Mouse (Mus musculus) cerebellum, postnatal 4 days (tissue): ENCODE results near the gene Osbpl3.

ENCODE experiments used
- DNase-seq, 2 experiments: peaks; one replicate each; pipeline ENCODE4 v3.0.0; 2022; ENCODE audit warnings: low spot score in 2 of 2, mixed read lengths in 1 of 2

The Osbpl3 gene

DNA sequence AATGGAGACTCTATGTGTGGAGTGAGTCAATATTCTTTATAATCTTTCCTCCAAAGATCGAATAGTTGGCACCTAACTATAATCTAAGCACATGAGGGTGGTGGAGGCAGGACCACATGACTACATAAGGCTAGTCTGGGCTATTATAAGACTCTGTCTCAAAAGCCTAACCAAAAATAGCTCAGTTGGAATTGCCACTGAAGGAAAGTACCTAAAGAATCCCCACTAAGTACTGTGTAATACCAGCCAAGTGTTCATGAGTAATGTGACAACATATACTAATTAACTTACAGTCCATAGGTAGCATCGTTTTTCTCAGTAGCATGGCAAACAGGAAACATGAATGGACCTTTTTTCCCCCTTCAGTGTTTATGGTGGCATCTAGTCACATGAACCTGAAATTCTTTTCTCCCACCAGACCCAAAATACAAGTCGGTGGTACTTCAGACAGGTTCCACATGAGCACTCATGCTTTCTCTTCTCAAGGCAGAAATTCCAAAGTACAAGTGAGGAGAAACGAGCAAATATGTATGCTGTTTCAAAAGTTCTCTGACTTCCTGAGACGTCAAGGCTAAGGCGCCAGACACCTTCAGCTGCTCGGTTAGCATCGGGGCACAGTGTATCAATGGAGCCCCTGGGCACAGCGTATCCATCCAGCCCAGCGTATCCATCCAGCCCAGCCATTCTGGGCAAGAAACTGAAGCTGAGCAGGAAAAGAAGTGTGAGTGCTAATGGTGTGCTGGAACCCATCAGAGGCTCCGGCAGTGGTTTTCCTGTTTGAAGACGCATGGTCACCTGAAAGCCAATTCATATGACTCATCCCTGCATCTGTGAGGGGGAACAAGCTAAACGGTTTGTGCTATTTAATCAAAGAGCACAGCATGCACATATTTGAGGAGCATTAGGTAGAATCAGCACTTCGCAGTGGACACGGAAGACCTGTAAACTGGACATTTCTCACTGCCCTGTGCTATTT, 120.9 kb downstream of the Osbpl3 start:
- no peak for DNase-seq

DNA sequence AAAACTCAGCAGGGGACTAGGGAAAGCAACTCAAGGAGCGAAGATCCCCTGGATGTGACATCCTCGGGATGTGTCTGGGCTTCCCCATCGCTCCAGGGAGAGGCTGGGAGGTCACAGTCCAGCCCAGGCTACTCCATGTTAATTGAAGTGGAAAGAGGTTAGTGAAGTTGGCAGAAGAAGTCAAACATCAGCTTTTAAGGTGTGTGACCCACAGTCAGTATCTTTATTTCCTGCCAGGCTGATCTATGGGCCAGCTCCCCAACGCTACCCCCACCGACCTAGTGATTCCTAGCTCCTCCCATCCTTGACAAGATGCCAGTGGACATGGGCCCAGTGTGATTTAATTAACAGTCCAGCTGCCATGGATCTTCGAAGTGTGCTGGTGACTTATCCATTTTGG, 122.7 kb downstream of the Osbpl3 start:
- DNase-seq: no peak

DNA sequence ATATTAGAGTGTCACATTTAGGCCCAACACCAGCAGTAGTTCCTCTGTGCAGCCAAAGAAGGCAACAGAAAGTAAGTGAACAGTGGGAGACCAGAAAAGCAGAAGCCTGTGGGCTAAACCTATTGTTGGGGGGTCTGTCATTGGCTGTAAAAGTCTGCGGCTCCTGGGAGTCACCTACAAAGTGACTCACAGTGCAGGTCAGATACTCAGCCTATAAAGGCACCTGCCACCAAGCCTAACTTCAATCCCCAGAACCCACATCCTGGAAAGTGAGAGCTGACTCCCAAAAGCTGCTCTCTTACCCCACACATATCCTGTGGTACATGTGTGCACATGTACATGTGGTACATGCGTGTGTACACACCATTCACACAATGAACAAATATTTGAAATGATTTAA, 124.5 kb downstream of the Osbpl3 start:
- no peak for DNase-seq

DNA sequence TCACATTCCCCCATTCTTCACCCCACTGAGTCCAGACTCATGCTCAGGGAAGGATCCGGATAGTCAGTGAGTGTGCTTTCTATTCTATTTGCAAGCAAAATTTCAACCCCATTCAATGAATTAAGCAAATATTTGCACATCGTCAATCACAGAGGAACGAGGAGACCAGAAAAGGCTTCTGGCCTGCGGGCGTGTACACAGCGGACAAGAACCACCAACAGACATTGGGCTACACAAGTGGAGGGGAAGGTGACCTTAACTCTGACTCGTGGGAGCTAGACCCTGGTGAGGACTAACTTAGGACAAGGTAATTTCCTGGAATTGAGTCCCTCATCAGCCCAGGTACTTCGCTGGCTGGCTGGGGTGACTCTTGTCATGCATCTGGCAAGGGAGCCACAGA, 126.6 kb downstream of the Osbpl3 start:
- DNase-seq: no peak

DNA sequence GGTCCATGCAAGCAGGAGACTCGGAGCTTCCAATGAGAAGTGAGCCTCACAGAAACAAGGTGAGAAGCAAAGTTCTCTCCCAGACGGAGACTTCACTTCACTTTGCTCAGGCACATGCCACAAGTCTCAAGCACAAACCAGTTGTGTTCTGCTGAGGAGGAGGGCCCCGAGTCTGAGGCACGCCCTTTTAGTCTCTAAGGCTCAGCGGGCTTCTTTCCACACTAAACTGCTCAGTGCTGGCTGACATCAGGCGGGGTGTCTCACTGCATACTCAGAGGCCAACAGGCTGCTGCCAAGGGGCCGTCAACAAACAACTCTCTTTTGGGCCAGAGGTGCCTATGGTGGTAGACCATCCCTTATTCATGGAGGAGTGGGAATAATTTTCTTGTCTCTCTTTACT, 127.1 kb downstream of the Osbpl3 start:
- no peak for DNase-seq

DNA sequence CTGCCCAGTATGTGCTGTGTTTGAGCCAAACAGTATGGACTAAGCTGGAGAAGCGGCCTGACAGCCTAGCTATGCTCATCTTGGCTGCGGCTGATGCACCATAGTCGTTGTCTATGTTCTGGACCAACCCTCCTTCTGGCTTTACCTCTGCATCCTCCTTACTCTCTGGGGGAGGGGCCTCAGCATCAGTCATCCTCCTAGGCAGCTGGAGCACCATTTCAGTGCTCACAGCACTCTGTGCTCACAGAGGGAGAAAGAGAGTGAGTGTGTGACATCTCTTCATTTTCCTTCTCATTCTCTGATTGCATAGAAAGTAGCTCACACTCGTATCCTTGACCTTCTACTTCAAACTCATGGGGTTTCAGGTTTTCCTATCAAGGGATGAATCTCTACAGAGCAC, 129.8 kb downstream of the Osbpl3 start:
- no peak for DNase-seq

DNA sequence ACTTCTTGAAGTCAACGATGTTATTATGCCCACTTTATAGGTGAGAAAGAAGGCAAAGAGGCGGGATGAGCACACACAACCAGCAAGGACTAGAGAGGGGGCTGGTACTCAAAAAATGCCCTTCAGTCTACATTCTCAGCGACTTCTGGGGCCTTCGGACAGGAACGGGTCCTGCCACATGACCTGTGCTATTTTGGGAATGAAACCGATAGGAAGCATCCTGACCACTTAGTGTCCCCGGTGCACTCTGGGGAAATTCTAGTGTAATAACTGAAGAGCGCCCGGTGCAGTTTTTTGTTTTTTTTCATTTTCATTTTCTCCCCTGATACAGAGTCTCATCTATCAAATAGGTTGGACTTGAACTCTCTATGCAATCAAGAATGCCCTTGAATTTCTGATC, 130.5 kb downstream of the Osbpl3 start:
- DNase-seq: no peak

DNA sequence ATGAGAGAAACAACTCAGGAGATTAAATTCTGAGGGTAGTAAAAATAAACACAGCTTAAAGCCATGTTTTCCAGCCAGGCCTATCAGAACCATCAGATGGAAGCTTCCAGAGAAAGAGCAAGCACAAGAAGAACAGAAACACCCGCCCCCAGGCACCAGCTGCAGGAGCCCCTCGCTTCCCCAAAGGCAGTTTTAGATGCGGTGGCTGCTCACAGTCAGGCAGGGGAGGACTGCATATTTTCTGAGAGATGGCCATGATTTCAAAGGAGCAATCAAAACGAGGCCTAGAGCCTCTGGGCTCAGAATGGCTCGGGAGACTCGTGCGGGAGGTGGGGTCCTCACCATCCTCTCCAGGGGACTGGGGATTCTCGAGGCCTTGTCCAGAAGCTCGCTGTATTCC, 133.4 kb downstream of the Osbpl3 start:
- DNase-seq: no peak

DNA sequence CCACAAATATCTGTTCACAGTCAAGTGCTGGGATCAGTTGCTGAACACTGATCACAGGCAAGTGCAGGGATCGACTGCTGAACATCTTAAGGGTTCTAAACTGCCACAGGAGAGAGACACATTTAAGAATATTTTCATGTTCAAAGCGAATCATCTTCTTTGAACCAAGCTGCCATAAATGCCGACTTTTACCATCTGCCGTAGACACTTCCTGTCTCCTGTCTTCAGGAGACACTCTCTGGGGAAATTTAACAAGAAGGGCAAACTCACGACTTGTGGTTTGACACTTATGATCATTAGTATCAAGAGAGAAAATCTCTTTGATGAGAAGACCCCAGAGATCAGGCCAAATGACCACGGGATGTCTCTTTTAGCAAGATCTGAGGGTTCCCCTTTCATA, 134.3 kb downstream of the Osbpl3 start:
- DNase-seq: no peak

DNA sequence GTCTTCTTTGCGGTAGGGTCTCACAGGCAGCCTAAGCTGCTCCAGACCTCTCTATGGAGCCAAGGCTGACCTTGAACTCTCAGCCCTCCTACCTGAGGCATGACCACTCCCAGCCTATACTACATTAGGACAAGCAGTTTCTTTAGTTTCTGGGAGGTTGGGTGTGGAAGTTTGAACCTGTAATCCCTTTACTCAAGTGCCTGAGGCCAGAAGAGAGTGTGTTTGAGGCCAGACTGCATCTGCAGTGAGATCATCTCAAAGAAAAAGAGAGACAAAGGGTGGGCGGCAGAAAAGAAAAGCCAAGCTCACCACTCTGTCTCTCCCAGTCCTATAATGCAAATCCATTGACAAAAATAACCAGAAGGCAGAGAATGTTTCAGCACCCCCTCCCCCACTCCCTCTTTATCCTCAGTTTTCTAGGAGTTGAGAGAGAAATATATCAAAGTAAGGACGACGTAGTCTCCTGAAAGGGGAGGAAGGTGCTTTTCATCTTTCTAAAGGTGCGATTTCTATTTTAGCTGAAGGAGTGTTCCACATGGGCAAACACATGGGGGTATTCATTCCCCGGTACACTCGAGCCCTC, 137.3 kb downstream of the Osbpl3 start:
- no peak for DNase-seq

DNA sequence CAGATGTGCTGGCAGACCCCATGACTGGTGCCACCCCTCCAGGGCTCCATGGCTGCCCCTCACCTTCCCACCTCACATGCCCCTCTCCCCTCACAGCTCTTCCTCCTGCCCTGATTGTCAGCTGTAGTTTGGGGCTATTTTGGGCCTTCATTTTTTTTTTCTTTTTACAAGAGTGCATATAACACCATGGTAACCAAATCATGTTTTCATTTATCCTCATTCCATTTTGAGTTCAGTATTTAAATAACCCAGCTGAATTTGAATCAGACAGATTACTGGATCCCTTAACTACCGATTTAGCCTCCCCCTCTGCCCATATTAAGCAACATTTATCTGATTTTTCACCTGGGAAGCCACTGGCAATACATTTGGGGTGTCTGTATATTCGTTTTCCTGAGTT, 137.9 kb downstream of the Osbpl3 start:
- no peak for DNase-seq

DNA sequence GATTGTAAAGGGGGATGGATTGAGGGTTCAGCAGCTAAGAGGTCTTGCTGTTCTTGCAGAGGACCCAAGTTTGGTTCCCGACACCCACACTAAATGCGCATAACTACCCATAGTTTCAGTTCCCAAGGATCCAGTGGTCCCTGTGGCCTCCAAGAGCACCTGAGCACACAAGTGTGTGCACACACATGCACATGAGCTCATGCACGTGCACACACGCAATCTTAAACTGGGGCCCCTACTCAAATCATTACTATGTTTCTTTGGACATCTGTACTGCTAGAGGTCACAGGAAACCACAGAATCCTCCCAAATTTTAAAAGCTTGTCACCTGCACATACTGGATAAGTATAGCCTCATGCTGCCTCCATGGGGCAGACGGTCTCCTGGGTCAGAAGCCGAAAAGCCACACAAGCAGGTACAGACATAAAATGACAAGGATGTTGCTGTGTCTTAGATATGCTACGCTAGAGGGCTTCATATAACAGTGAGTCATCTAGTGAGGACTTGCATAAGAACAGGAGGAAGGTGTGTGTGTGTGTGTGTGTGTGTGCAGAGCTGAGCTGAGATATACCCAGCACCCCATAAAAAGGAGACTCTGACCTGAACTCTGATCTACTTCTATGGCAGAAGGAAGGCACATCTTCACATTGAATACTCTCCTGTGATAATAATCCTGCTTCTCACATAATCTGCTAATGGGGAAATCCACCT, 139.1 kb downstream of the Osbpl3 start:
- no peak for DNase-seq

DNA sequence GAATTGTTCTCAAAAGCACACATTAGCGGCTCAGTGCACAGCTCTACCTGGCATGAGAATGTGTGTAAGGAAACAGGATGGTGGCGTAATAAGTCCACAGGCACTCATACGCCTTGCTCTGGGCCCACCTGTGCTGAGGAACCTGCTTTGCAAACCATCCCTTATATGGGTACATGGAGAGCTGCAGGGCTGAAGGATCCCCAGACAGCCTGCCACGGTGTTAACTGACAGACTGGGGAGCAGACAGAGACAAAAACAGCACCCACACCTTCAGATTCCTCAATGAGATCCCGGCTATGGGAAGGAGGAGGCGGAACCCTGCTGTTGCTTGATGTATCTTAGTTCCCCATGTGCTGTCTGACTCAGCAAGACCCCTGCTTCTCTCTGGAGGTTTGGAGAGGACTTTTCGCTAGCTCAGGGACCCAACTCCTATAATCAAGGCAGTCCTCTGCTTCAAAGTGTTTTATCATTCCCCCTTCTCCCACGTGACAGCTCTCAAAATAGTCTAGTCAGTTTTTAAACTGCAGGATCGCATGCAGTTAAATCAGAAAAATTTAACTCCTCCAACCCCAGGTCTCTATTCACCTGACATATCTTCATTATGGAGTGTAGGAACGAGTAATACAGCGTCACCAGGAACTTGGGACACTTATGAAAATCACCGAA, 141.5 kb downstream of the Osbpl3 start:
- DNase-seq: no peak

DNA sequence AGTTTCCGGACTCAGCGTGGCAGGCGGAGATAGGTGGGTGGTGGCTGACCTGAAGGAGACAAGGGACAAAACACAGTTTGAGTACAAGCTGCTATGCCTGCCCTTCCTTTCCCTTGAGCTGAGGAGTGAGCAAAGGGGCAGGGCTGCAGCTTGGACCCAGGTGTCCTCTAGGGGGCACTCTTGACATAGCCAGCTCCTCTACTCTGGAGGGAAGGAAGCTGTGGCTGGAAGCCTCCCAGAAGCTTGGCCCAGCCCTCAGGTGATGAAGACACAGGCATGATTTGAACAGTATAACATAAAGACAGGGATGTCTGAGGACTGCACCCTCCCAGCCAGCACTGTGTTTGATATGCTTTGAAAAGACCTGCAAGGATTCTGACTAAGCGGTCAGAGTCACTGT, 143.4 kb downstream of the Osbpl3 start:
- DNase-seq: peak; percentile 53 to 75

DNA sequence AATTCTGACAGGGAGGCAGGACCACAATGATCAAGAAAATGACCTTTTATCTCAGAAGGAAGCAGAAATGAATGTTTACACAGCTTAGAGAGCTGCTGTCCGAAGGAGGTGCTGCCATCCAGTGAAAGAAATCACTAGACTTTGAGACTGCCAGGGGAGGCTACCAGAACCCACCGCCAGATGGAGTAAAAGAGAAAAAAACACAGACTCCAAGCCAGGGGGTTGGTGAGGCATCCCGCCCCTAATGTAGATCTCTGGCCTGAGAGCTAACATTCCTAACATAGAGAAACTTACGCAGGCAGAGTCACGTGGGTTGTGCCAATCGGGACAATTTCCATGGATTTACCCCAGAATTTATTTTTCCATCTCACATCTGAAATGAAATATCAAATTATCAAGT, 147.0 kb downstream of the Osbpl3 start:
- DNase-seq: peak in 1 of 2 experiments; percentile 58

DNA sequence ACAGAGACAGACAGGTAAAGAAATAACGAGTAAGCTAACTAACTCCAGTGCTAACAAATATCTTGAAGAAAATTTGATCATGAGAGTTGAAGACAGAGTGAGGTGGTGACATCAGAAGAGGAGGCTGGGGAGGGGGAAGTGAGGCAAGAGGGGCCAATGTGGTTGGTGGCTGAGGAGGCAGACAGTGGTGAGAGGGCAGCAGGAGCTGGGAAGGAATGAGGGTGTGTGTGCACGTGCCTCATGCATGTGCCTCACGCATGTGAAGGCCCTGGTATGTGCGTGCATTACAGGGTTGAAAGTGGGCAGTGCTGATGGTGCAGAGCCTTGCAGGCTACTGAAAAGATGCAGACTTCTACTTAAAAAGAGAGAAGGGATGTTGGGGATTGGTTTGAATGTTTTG, 149.4 kb downstream of the Osbpl3 start:
- DNase-seq: no peak

DNA sequence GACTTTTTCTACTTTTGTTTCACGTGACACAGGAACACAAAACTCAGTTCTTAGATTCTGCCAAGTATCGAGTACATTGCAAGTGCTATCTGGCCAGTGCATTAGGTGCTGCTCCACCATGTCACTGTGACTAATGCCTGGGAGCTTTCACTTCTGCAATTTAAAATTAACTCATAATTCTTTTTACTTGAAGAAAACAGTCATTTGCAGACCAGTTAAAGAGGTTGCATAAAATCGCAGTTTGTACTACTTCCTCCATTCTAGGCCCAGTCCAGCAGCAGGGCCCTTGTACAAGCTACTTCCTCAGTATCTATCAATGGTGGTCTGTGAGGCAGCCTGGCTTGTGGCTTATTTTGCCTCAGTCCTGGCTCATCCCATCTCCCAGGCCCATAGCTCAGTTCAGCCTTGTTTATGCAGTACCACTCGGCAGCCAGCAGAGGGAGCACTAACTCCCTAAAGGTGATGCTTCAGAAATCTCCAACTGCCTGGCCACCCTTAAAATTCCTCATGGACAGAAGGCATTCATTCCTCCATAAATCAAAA, 151.0 kb downstream of the Osbpl3 start:
- peak; percentile 69 to 82 for DNase-seq

DNA sequence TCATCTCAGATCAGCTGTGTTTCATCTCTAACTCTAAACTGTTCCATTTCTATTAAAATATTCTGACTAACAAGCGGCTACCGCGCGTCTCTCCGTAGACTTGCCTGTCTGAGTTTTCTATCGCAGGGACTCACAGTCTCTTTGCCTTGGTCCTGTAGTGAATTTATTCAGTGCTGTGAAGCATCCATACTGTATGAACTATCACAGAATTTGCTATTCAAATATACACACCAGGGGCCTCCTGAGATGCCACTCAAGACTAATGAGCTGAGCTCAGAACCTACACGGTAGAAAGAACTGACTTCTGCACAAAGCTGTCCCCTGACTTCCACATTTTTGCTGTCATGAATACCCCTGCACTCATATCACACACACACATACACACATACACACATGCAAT, 154.9 kb downstream of the Osbpl3 start:
- DNase-seq: no peak

DNA sequence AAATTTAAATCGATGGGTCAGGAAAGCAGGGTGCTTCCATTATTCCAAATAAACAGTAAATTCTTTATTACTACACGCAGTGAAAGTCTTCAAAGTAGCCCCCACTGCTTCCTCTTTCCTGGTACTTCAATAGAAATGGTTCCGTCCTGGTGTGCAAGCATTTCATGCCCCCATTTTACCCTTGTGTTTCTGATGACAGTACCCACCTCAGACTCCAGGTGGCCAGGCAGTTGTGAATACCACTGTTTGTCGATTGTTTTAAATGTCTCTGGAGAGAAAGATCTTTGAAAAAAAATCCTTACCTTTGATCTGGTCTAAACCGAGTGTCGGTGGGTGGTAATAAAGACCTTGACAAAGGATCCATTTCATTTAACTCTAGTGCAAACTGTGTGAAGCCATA, 155.4 kb downstream of the Osbpl3 start:
- DNase-seq: no peak

DNA sequence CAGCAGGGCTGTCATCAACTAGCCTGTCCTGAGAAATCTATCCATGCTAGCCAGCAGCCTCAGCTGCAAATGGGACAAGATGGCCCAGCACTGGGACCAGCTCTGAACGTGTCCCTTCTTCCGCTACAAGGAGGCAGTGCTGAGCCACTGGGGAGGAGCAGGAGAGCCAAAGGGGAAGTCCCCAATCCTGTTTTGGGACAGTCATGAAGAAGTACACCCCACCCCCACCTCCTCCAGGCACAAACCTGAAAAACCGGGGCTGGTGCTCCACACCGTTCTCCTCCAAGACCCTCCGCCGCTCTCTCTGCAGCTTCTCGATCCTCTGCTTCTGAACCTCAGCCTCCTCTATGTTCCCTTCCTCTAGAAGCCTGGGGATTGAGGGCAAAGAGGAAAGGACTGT, 156.9 kb downstream of the Osbpl3 start:
- no peak for DNase-seq

DNA sequence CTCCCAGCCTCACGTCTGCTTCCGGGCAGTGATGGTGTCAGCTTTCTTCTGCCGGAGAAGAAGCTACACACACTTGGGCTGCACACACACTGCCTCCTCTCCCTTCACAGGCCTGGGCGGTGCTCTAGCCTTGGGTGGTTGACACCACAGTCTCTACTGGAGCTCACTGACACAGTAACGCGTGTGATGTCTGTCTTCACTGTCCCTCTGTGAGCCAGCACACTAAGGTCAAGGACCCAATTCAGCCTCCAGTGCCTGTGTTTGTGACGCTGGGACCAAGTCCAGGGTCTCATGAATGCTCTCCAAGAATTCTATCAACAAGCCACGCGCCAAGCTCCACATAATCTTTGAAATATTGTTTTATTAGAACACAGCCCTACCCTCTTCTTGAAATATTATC, 158.3 kb downstream of the Osbpl3 start:
- no peak for DNase-seq

DNA sequence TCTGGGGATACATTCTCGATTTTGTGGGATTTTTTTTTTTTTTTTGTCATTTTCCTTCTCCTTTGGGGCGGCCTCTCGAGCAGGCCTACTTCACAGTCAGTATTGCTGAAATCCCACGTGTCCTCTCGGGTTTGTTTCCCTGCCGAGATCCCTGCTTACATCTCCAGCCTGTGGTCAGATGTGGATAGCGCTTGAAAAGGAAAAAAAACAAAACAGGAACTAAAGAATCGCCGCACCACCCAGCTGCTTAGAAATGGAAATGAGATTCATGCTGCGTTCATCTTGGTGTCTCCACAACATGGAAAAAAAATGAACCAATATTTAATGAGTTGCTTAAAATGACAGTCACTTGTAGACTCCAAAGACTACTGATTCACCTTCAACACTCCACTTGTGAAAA, 160.9 kb downstream of the Osbpl3 start:
- DNase-seq: no peak
